Mouse (Mus musculus): Measurements from ENCODE around the gene Cacna1h. TPM values are rescaled to one million over a fixed set of nuclear protein-coding genes. Genes with fewer than 3 reads are reported as not detected.

The Cacna1h gene
- under 1 TPM in 1 of 2 experiments, not detected in 1; 0.12 TPM for polyA plus RNA-seq (2017; shearing (Covaris generic))

DNA sequence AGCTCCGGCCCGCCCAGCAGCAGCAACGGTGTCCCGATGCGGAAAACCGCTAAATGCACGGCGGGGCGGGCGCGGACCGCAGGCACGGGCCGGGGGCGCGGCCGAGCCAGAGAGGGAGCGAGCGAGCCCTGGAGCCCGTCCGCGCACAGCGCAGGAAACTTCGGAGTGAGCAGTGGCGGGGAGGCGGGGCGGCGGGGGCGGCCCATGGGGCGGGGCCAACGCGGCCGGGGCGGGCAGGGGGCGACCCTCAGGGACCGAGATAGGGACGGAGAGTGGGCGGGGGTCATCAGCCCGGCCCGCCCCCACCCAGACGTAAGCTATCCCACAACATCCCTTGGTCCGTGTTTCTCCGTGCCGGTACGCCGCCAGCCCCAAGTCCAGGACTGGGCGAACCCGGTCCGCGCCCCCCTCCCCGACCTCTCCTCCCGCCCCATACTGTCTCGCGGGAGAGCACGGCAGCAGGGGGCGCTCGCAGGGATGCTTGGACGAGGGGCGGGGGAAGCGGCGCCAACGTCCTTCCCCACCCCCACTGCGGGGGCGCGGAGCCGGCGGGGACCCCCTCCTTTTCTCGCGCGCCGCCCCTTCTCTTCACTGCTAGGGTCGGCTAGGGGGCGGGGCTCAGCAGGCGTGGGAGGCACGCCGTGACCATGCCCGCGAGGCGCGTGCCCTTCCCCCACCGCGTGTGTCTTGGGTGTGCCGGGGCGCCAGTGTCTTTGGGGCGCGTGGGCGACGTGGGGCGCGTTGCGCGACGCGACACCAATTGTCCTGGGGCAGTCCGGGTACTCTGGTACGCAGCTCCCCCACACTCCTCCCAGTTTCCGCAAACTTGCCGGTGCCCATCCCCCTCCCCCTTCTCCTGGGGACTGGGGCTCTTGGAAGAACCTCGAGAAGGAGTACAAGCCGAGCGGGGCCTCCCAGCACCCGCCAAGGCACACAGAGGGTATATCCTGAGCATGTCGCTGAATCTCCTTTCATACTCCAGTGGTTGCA, at the start of gene Cacna1h:
Gene Cacna1h (minus strand): TSS at position 167 of the 990 bp plus-strand sequence.

DNA sequence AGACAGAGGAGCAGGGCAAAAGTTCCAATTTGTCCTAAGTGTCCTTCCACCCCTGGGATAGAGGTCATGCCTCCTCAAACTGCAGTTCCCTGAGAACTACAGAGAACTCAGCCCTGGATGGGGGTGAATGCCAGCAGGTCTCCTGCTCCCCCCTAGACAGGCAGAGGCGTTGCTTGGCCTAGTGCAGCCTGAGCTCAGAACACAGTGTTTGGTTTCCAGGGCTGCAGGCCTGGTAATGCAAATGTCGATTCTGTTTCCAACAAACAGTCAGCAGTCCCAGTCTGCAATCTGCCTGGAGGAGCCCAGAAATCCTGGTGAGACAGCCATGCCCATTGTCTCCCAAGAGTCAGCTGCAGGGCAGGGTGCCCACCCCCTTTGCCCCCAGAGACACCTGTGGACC, 20.7 kb upstream of the Cacna1h start, which contains the start of gene Tekt4:
Gene Tekt4 (plus strand): TSS at position 344 of the 400 bp plus-strand sequence.

DNA sequence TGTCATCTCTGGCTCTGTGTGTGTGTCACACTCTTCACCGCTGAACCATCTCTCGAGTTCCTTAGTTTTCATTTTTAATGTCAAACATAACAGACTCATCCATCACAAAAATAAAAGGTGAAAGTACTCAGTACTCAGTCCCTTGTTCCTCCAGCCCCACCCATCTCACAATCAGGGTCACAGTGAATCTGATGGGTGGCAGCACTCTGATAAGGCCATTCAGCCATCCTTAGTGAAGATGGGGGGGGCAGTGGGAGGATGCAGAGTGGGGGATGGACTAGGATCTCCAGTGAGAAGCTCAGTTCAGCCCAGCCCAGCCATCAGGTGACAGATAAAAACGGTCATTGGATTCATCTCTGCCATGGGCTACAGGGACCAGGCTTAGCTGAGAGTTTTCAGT, 64.6 kb downstream of the Cacna1h start, which contains the start of gene Tpsg1:
Gene Tpsg1 (plus strand): TSS at position 301 of the 400 bp plus-strand sequence.

DNA sequence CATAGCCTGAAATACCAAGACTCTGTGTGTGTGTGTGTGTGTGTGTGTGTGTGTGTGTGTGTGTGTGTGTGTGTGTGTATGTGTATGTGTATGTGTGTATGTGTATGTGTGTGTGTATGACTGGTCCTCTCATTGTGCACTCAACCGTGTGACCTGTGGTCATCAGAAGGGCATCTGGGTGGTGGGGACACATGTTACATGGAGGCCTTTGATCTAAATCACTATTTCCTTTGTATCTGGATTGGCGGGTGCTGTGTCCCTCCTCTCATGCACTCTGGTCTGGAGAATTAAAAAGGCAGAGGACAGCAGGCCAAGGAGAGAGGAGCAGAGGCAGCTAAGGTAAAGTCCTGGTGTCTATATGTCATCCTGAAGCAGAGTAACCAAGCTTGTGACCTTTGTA, 67.6 kb downstream of the Cacna1h start, which contains the start of gene Tpsb2:
Gene Tpsb2 (plus strand): TSS at position 301 of the 400 bp plus-strand sequence.

DNA sequence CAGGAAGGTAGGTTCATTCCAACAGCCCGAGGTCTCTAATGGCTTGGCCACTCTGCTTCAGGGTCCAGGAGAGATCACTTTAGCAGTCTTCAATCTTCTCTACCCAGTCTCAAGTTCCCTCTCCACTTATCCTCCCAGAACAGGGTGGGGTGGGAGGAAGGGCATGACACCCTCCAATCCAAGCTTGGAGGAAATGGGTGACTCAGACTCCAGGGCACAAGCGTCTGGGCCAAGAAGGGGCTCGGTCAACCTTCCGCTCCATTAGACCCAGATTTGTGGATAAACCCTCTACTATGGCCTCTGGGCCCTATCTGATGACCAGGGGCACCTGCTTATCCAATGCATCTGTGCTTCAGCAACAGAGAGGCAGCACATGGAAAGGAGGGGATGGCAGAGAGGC, 88.1 kb downstream of the Cacna1h start, which contains the start of gene Tpsab1:
Gene Tpsab1 (minus strand): TSS at position 101 of the 400 bp plus-strand sequence.

Other genes with a start within 250 kb of the Cacna1h start
- gene BC003965, start 249.2 kb downstream of the Cacna1h start, polyA plus RNA-seq (2017; shearing (Covaris generic)): 10 to 100 TPM; 27.3 to 34.1 TPM
- 10 to 100 TPM; 40.2 to 46.5 TPM for gene Unkl, start 245.4 kb downstream of the Cacna1h start, polyA plus RNA-seq (2017; shearing (Covaris generic))
- 100 to 1,000 TPM in 1 of 2 experiments, 10 to 100 TPM in 1; 92.8 to 106 TPM for gene Gnptg, start 193.7 kb downstream of the Cacna1h start, polyA plus RNA-seq (2017; shearing (Covaris generic))
- gene Tsr3, start 193.6 kb downstream of the Cacna1h start, polyA plus RNA-seq (2017; shearing (Covaris generic)): 10 to 100 TPM; 45.7 to 51.8 TPM
- 10 to 100 TPM; 18.0 to 45.5 TPM for gene Baiap3, start 177.4 kb downstream of the Cacna1h start, polyA plus RNA-seq (2017; shearing (Covaris generic))
- 100 to 1,000 TPM; 561 to 579 TPM for gene Ube2i, start 159.2 kb downstream of the Cacna1h start, polyA plus RNA-seq (2017; shearing (Covaris generic))
- gene Prss34, start 135.4 kb downstream of the Cacna1h start, polyA plus RNA-seq (2017; shearing (Covaris generic)): 1 to 10 TPM in 1 of 2 experiments, under 1 TPM in 1; 0.13 to 2.9 TPM
- not detected for gene Prss28, start 125.1 kb downstream of the Cacna1h start, polyA plus RNA-seq (2017; shearing (Covaris generic))
- gene Prss29, start 115.1 kb downstream of the Cacna1h start, polyA plus RNA-seq (2017; shearing (Covaris generic)): not detected
- 1 to 10 TPM in 1 of 2 experiments, under 1 TPM in 1; 0.33 to 5.1 TPM for gene Tpsab1, start 88.2 kb downstream of the Cacna1h start, polyA plus RNA-seq (2017; shearing (Covaris generic))
- not detected for gene Tpsb2, start 67.5 kb downstream of the Cacna1h start, polyA plus RNA-seq (2017; shearing (Covaris generic))
- not detected for gene Tpsg1, start 64.5 kb downstream of the Cacna1h start, polyA plus RNA-seq (2017; shearing (Covaris generic))
- not detected for gene Tekt4, start 20.8 kb upstream of the Cacna1h start, polyA plus RNA-seq (2017; shearing (Covaris generic))
- gene Sstr5, start 63.5 kb upstream of the Cacna1h start, polyA plus RNA-seq (2017; shearing (Covaris generic)): not detected
- gene Sox8, start 136.9 kb upstream of the Cacna1h start, polyA plus RNA-seq (2017; shearing (Covaris generic)): 1 to 10 TPM in 1 of 2 experiments, not detected in 1; 1.3 TPM
- 10 to 100 TPM; 23.7 to 34.3 TPM for gene Lmf1, start 145.3 kb upstream of the Cacna1h start, polyA plus RNA-seq (2017; shearing (Covaris generic))